Mouse (Mus musculus): ENCODE measurements around the gene Tmem95. TPM values are rescaled to one million over a fixed set of nuclear protein-coding genes. Genes with fewer than 3 reads are reported as not detected.

The Tmem95 gene
- total RNA-seq (2014; fragmentation: Nextera tagmentation), result not detected in 2 replicates
- not detected in 2 replicates for total RNA-seq (2017)
- polyA plus RNA-seq (2012), result not detected in 2 replicates

GRCm38 (mm10) chr11:69877878-69878277 is at the start of gene Tmem95:
TSS of gene Tmem95 (minus strand) at chr11:69878018.
- TF ChIP-seq CTCF (IDR thresholded peaks at IDR 0.05; ENCODE audit: low read depth, low read length), result no peak
- TF ChIP-seq TAL1 (conservative IDR thresholded peaks at IDR 0.05; ENCODE audit: low read depth, low read length), result no peak
- TF ChIP-seq GATA2 (IDR thresholded peaks at IDR 0.05; ENCODE audit: borderline replicate concordance, low read depth, low read length), result no peak
- no peak for TF ChIP-seq POLR2AphosphoS5 (IDR thresholded peaks at IDR 0.05; ENCODE audit: insufficient replicate concordance, low read depth, low read length)
- no peak for TF ChIP-seq GATA1 (IDR thresholded peaks at IDR 0.05; ENCODE audit: borderline replicate concordance, low read length)
- peaks cover 25% of the 10 kb centered on the region for H3K36me3 ChIP-seq (replicated peaks)
- peaks cover 15% of the 10 kb centered on the region for H3K27me3 ChIP-seq (ENCODE audit: insufficient read depth, low read length)
- no peak within 1 kb of the TSS; the same call in 1 of the 2 replicates for H3K4me3 ChIP-seq (ENCODE audit: low read depth, low read length)
- H3K9me3 ChIP-seq (replicated peaks), result no peaks in the 10 kb centered on the region
- ATAC-seq (ENCODE audit: extremely low read depth, insufficient number of reproducible peaks, low FRiP score, poor library complexity, severe bottlenecking) (no peak), DNase-seq (ENCODE audit: low spot score) (no peak)
- peaks cover 56% of the 10 kb centered on the region for H3K4me1 ChIP-seq (ENCODE audit: insufficient read depth, low read depth, low read length)

- ATAC-seq (ENCODE audit: extremely low read depth, insufficient number of reproducible peaks, low FRiP score, poor library complexity, severe bottlenecking), result no peak
- no peak overlapping the region for H3K4me3 ChIP-seq (ENCODE audit: low read depth, low read length)
- H3K27me3 ChIP-seq (ENCODE audit: insufficient read depth, low read length), result no peaks in the 10 kb centered on the region
- DNase-seq (ENCODE audit: low spot score), result no peak
- H3K9me3 ChIP-seq (replicated peaks), result peaks cover 2% of the 10 kb centered on the region; the same call in 1 of the 2 replicates
- TF ChIP-seq GATA2 (IDR thresholded peaks at IDR 0.05; ENCODE audit: borderline replicate concordance, low read depth, low read length), result no peak
- no peak for TF ChIP-seq TAL1 (conservative IDR thresholded peaks at IDR 0.05; ENCODE audit: low read depth, low read length)
- TF ChIP-seq POLR2AphosphoS5 (IDR thresholded peaks at IDR 0.05; ENCODE audit: insufficient replicate concordance, low read depth, low read length), result no peak
- no peak for TF ChIP-seq GATA1 (IDR thresholded peaks at IDR 0.05; ENCODE audit: borderline replicate concordance, low read length)
- TF ChIP-seq CTCF (IDR thresholded peaks at IDR 0.05; ENCODE audit: low read depth, low read length), result no peak
- peaks cover 54% of the 10 kb centered on the region for H3K4me1 ChIP-seq (ENCODE audit: insufficient read depth, low read depth, low read length)
- H3K36me3 ChIP-seq (replicated peaks), result no peaks in the 10 kb centered on the region
These were observed 49.7 kb upstream of the Tmem95 start for GRCm38 (mm10) chr11:69927501-69927900.

GRCm38 (mm10) chr11:69922796-69923195 is 45.0 kb upstream of the Tmem95 start:
- no peaks in the 10 kb centered on the region for H3K9me3 ChIP-seq (replicated peaks)

GRCm38 (mm10) chr11:69922012-69922756 is 44.4 kb upstream of the Tmem95 start:
- ATAC-seq (ENCODE audit: extremely low read depth, insufficient number of reproducible peaks, low FRiP score, poor library complexity, severe bottlenecking), result no peak
- Histone ChIP-seq H3K9me3 (replicated peaks) (no peaks in the 10 kb centered on the region), H3K27me3 (ENCODE audit: insufficient read depth, low read length) (no peaks in the 10 kb centered on the region), H3K4me1 (ENCODE audit: insufficient read depth, low read depth, low read length) (peaks cover 38% of the 10 kb centered on the region), H3K4me3 (ENCODE audit: low read depth, low read length) (peak overlapping the region; percentile 96), H3K36me3 (replicated peaks) (peaks cover 34% of the 10 kb centered on the region)
- TF ChIP-seq POLR2AphosphoS5 (IDR thresholded peaks at IDR 0.05; ENCODE audit: insufficient replicate concordance, low read depth, low read length) (no peak), TAL1 (conservative IDR thresholded peaks at IDR 0.05; ENCODE audit: low read depth, low read length) (no peak), GATA1 (IDR thresholded peaks at IDR 0.05; ENCODE audit: borderline replicate concordance, low read length) (no peak)
- DNase-seq (ENCODE audit: low spot score), result no peak

More at GRCm38 (mm10) chr11:69922796-69923195, 45.0 kb upstream of the Tmem95 start:
- TF ChIP-seq GATA2 (IDR thresholded peaks at IDR 0.05; ENCODE audit: borderline replicate concordance, low read depth, low read length) (no peak), CTCF (IDR thresholded peaks at IDR 0.05; ENCODE audit: low read depth, low read length) (no peak), GATA1 (IDR thresholded peaks at IDR 0.05; ENCODE audit: borderline replicate concordance, low read length) (no peak), TAL1 (conservative IDR thresholded peaks at IDR 0.05; ENCODE audit: low read depth, low read length) (no peak), POLR2AphosphoS5 (IDR thresholded peaks at IDR 0.05; ENCODE audit: insufficient replicate concordance, low read depth, low read length) (no peak)
- Histone ChIP-seq H3K36me3 (replicated peaks) (peaks cover 27% of the 10 kb centered on the region), H3K27me3 (ENCODE audit: insufficient read depth, low read length) (no peaks in the 10 kb centered on the region), H3K4me3 (ENCODE audit: low read depth, low read length) (peak overlapping the region; percentile 20; the same call in 1 of the 2 replicates), H3K4me1 (ENCODE audit: insufficient read depth, low read depth, low read length) (peaks cover 32% of the 10 kb centered on the region)
- DNase-seq (ENCODE audit: low spot score) (no peak), ATAC-seq (ENCODE audit: extremely low read depth, insufficient number of reproducible peaks, low FRiP score, poor library complexity, severe bottlenecking) (no peak)

GRCm38 (mm10) chr11:69921114-69922011 is 43.5 kb upstream of the Tmem95 start, which contains the start of gene Eif5a:
TSS of gene Eif5a (minus strand) at chr11:69921958.
- peaks cover 41% of the 10 kb centered on the region for H3K36me3 ChIP-seq (replicated peaks)
- H3K4me3 ChIP-seq (ENCODE audit: low read depth, low read length), result peak within 1 kb of the TSS; percentile 96
- no peak for TF ChIP-seq CTCF (IDR thresholded peaks at IDR 0.05; ENCODE audit: low read depth, low read length)
- TF ChIP-seq POLR2AphosphoS5 (IDR thresholded peaks at IDR 0.05; ENCODE audit: insufficient replicate concordance, low read depth, low read length), result no peak
- TF ChIP-seq TAL1 (conservative IDR thresholded peaks at IDR 0.05; ENCODE audit: low read depth, low read length), result no peak
- H3K27me3 ChIP-seq (ENCODE audit: insufficient read depth, low read length), result no peaks in the 10 kb centered on the region
- peak; percentile 85 for ATAC-seq (ENCODE audit: extremely low read depth, insufficient number of reproducible peaks, low FRiP score, poor library complexity, severe bottlenecking)
- peaks cover 46% of the 10 kb centered on the region for H3K4me1 ChIP-seq (ENCODE audit: insufficient read depth, low read depth, low read length)
- H3K9me3 ChIP-seq (replicated peaks), result no peaks in the 10 kb centered on the region
- peak; percentile 93 for DNase-seq (ENCODE audit: low spot score)

Data from G1E (cell line).